Mouse (Mus musculus): Measurements from ENCODE around the gene Hsdl1.

DNA sequence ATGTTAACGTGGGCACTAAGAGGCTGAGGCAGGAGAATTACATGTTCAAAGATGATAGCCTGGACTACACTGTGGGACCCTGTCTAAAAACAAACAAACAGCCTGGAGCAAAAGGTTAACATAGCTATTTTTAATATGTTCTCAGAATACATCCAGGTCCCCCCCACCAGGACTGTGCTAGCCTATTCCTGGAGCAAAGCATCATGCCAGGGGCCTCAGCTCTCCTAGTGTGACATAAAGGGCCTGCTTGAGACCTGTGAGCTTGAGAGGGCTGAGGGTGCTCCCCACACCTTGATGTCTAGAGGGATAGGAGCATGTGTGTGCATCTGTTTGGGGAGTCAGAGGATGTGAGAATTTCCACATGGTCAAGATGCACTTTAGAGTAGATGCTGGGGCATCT lies 48.8 kb upstream of the Hsdl1 start:
- TF ChIP-seq GATA1 (IDR thresholded peaks at IDR 0.05; ENCODE audit: borderline replicate concordance, low read length): no peak
- no peak for TF ChIP-seq FLI1 (IDR thresholded peaks at IDR 0.05; ENCODE audit: low read length)
